Mouse (Mus musculus) heart, embryonic 13.5 days (tissue): ENCODE data around the gene Cd24a. TPM values are rescaled to one million over a fixed set of nuclear protein-coding genes. Genes with fewer than 3 reads are reported as not detected.

Experiments
- ATAC-seq: fragments of 200-750 bp; cut with Nextera tagmentation; 2 replicates; pipeline ENCODE4 v1.8.0; 2017; ENCODE audit warnings: moderate TSS enrichment; ENCODE audit not compliant: insufficient number of reproducible peaks, low FRiP score, low TSS enrichment; ENCODE audit errors: extremely low read depth
- H3K27ac ChIP-seq: fragments of 300-500 bp; sonication (generic); replicated peaks from 2 replicates; pipeline ENCODE4 v1.5.1; 2015; ENCODE audit warnings: moderate library complexity, mild to moderate bottlenecking, inconsistent platforms
- H3K27me3 ChIP-seq: fragments of 300-500 bp; sonication (generic); replicated peaks from 2 replicates; pipeline ENCODE4 v1.6.1; 2015; ENCODE audit warnings: mild to moderate bottlenecking, inconsistent platforms
- H3K36me3 ChIP-seq: fragments of 300-500 bp; sonication (generic); 2 replicates; pipeline ENCODE4 v1.6.1; 2015; ENCODE audit warnings: mild to moderate bottlenecking, inconsistent platforms
- H3K4me1 ChIP-seq: fragments of 300-500 bp; sonication (generic); 2 replicates; pipeline ENCODE4 v1.6.1; 2015; ENCODE audit warnings: inconsistent platforms
- H3K4me2 ChIP-seq: fragments of 300-500 bp; sonication (generic); 2 replicates; pipeline ENCODE4 v1.6.1; 2015; ENCODE audit warnings: inconsistent platforms, mild to moderate bottlenecking, moderate library complexity
- H3K4me3 ChIP-seq: fragments of 300-500 bp; sonication (generic); 2 replicates; pipeline ENCODE4 v1.5.1; 2015; ENCODE audit warnings: moderate library complexity, mild to moderate bottlenecking, inconsistent platforms
- H3K9ac ChIP-seq: fragments of 300-500 bp; sonication (generic); 2 replicates; pipeline ENCODE4 v1.6.1; 2015; ENCODE audit warnings: inconsistent platforms, mild to moderate bottlenecking, moderate library complexity
- H3K9me3 ChIP-seq: fragments of 300-500 bp; sonication (generic); 2 replicates; pipeline ENCODE4 v1.6.1; 2016; ENCODE audit warnings: inconsistent platforms
- WGBS: fragments of 180-500 bp; shearing (Covaris S2); methylation state at CpG from one replicate; pipeline ENCODE4 v1.1.7; 2015; ENCODE audit warnings: mixed read lengths; 5-methylcytosine and 5-hydroxymethylcytosine counted together
- polyA plus RNA-seq: library from polyadenylated mRNA; unstranded; fragments of >200 nt; fragmentation: Nextera tagmentation; extraction: Ambion mirVana; gene quantifications from 2 replicates; pipeline ENCODE4 v1.2.1, GENCODE M21; 2015

Gene Cd24a
- polyA plus RNA-seq, 1 experiment from 2014 or later = 98.7 TPM

DNA sequence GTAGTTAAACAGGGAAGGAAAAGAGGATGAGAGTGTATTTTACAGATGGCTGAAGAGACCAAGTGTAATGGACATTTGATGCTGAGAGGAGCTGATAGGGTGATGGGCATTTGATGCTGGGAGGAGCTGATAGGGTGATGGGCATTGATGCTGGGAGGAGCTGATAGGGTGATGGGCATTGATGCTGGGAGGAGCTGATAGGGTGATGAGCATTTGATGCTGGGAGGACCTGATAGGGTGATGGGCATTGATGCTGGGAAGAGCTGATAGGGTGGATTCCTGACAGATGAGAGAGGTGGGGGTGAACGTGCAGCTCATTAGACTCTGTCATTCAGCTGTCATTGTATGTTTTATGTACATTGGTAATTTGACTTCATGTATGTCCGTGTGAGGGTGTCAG lies 47.5 kb downstream of the Cd24a start:
- Histone ChIP-seq H3K4me2 (no peak overlapping the region), H3K9me3 (no peaks in the 10 kb centered on the region), H3K4me1 (no peaks in the 10 kb centered on the region; the same call in 1 of the 2 replicates), H3K27ac (no peak overlapping the region), H3K36me3 (no peaks in the 10 kb centered on the region), H3K27me3 (no peaks in the 10 kb centered on the region), H3K9ac (no peak overlapping the region), H3K4me3 (no peak overlapping the region)
- 56% methylated on average over 2 of the region's 2 CpGs for WGBS
- ATAC-seq = no peak

DNA sequence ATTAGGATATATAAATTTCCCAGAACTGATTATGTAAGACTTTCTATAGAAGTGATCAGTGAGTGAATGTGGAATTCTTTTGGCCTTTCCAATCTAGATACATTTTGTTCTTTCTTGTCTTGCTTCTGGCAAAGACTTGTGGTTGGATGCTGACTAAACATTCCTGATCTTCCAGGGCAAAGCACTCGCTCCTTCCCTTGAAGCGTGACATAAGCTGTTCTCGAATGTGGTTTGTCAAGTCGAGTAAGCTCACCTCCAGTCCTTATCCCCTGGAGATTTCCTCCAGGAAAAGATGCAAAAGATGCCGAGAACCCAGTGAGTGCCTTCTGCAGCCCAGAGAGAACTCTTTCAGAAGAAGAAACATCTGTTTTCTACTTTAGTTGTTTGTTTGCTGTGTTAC lies 51.1 kb downstream of the Cd24a start:
- H3K4me3 ChIP-seq = no peak overlapping the region
- H3K4me2 ChIP-seq = no peak overlapping the region
- no peaks in the 10 kb centered on the region for H3K27me3 ChIP-seq
- H3K36me3 ChIP-seq = no peaks in the 10 kb centered on the region
- H3K9ac ChIP-seq = no peak overlapping the region
- no peaks in the 10 kb centered on the region; the same call in 1 of the 2 replicates for H3K4me1 ChIP-seq
- no peak overlapping the region for H3K27ac ChIP-seq
- 65% methylated on average over 5 of the region's 5 CpGs for WGBS
- no peaks in the 10 kb centered on the region for H3K9me3 ChIP-seq
- no peak for ATAC-seq

DNA sequence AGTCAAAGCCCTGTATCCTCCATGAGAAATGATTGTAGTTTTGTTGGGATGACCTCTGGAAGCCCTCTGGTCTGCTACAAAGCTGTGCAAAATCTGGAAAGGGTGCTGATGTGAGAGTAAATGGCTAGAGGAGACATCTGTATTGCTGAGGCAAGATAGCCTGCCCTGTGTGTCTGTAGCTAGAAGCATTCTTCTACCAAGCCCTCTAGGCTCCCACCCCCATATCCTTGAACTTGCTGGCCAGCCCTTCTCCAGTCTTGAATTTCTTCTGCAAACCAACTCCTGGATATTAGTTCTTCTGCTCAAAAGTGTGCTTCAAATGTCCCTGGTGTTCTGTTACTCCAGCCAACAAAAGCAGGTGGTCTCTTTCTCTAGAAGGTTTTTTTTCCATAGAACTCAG lies 51.8 kb downstream of the Cd24a start:
- no peaks in the 10 kb centered on the region; the same call in 1 of the 2 replicates for H3K4me1 ChIP-seq
- H3K9ac ChIP-seq = no peak overlapping the region
- no peak for ATAC-seq
- no peaks in the 10 kb centered on the region for H3K36me3 ChIP-seq
- H3K27ac ChIP-seq = no peak overlapping the region
- no peaks in the 10 kb centered on the region for H3K9me3 ChIP-seq
- H3K27me3 ChIP-seq = no peaks in the 10 kb centered on the region
- H3K4me2 ChIP-seq = no peak overlapping the region
- no peak overlapping the region for H3K4me3 ChIP-seq

DNA sequence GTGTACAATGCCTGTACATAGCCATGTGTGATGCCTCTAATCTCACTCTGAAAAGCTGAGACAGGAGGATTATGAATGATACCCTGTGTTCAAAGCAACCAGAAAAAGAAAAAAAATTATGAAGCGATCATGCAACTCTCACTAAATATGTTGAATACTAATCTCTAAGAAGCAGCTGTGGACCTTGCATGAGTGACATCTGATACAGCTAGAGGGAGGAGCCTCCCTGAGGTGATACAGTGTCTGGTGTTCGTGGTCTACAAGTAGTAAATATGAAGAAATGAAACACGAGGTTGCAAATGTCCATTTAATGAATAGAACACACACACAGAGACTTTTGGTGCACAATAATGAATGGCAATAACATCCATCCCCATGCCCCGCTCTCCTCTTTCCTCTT lies 52.5 kb downstream of the Cd24a start:
- no peak overlapping the region for H3K9ac ChIP-seq
- no peaks in the 10 kb centered on the region for H3K27me3 ChIP-seq
- no peaks in the 10 kb centered on the region; the same call in 1 of the 2 replicates for H3K4me1 ChIP-seq
- ATAC-seq = no peak
- H3K4me3 ChIP-seq = no peak overlapping the region
- H3K9me3 ChIP-seq = no peaks in the 10 kb centered on the region
- no peak overlapping the region for H3K27ac ChIP-seq
- WGBS = 70% methylated on average over 4 of the region's 4 CpGs
- no peak overlapping the region for H3K4me2 ChIP-seq
- H3K36me3 ChIP-seq = no peaks in the 10 kb centered on the region

DNA sequence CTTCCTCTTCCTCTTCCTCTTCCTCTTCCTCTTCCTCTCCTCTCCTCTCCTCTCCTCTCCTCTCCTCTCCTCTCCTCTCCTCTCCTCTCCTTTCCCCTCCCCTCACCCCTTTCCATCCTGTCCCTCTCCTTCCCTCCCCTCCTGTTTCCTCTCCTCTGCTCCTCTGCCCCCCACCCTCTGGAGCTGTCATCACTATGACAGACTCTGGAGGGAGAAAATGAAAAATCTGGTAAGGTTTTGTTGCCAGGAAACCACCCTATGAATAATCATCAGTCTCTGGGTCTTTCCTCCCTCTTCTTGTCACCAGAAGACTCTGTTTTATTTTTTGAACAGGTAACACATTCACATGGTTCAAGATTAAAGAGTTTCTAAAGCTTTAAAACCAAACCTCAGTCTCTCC lies 53.0 kb downstream of the Cd24a start:
- no peak for ATAC-seq
- Histone ChIP-seq H3K36me3 (no peaks in the 10 kb centered on the region), H3K4me1 (no peaks in the 10 kb centered on the region; the same call in 1 of the 2 replicates), H3K9ac (no peak overlapping the region), H3K4me2 (no peak overlapping the region), H3K9me3 (no peaks in the 10 kb centered on the region), H3K4me3 (no peak overlapping the region), H3K27me3 (no peaks in the 10 kb centered on the region), H3K27ac (no peak overlapping the region)

DNA sequence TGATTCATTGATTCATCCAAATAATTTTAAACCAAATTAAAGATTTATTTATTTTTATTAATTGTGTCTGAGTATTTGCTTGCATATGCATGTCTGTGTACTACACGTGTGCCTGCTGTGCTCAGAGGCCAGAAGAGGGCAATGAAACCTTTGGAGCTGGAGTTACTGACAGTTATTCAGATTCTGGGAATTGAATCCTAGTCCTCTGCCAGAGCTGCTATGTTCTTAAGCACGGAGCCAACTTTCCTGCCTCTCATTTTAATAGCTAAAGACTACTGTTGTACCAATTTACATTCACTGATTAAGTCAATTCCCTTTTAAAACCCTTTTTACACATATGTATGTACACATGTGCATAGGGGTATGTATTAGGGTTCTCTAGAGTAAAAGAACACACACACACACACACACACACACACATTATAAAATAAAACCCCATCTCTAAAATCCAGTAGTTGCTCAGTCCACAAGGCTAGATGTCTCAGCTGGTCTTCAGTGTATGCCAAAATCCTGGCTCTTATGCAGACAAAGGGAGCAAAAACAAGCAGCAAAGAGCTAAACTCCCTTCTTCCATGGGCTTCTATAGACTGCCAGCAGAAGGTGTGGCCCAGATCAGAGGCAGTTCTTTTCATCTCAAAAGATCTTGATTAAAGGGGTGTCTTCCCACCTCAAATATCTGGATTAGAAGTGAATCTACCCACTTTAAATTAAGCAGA lies 53.7 kb downstream of the Cd24a start:
- Histone ChIP-seq H3K4me1 (no peaks in the 10 kb centered on the region; the same call in 1 of the 2 replicates), H3K36me3 (no peaks in the 10 kb centered on the region), H3K4me3 (no peak overlapping the region), H3K27me3 (no peaks in the 10 kb centered on the region), H3K27ac (no peak overlapping the region), H3K9ac (no peak overlapping the region), H3K9me3 (no peaks in the 10 kb centered on the region), H3K4me2 (no peak overlapping the region)
- no peak for ATAC-seq
- 65% methylated on average over 2 of the region's 2 CpGs for WGBS

DNA sequence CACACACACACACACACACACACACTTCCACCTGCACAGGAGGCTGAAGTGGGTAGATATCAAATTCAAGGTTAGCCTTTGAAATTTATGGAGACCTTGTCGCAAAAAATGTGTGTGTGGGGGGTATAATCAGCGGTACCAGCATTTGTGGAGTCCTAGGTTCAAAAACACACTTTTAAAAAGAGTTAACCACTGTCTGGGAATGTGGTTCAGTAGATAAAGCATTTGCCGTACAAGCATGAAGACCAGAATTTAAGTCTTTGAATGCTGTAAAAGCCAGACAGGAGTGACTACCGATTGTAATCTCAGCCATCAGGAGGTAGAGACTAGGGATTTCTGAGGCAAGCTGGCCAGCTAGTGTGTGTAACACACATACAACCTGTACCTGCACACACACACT lies 55.0 kb downstream of the Cd24a start:
- no peak overlapping the region for H3K9ac ChIP-seq
- no peak overlapping the region for H3K4me2 ChIP-seq
- no peak for ATAC-seq
- WGBS = 71% methylated on average over 4 of the region's 4 CpGs
- no peak overlapping the region for H3K4me3 ChIP-seq
- H3K4me1 ChIP-seq = no peaks in the 10 kb centered on the region; the same call in 1 of the 2 replicates
- H3K27ac ChIP-seq = no peak overlapping the region
- H3K36me3 ChIP-seq = no peaks in the 10 kb centered on the region
- no peaks in the 10 kb centered on the region for H3K27me3 ChIP-seq
- H3K9me3 ChIP-seq = no peaks in the 10 kb centered on the region

Other genes with a start within 250 kb of the Cd24a start
- 2.5 and 2.8 TPM in 2 replicates for gene Bend3, start 99.5 kb upstream of the Cd24a start, polyA plus RNA-seq
- 12.0 and 14.9 TPM in 2 replicates for gene Gm9803, start 54.2 kb upstream of the Cd24a start, polyA plus RNA-seq
- gene 1700021F05Rik, start 37.3 kb upstream of the Cd24a start, polyA plus RNA-seq = 76.4 and 88.7 TPM in 2 replicates